Comparison of ENCODE assay signal across 16 mouse cellular contexts in genomic region chr1:162931310-162931875, GRCm38 (mm10). TPM values are rescaled to one million over a fixed set of nuclear protein-coding genes. Genes with fewer than 3 reads are reported as not detected.
DNase-seq lines count a peak whose midpoint lies in the region; ATAC-seq and TF ChIP-seq lines count a peak whose summit lies in the region.
"Had no signal": no experiment of that assay in that cellular context is flagged by ENCODE, and none has a peak within 500 bp of the region (broad histone marks: within the 10 kb centered on the region; RNA-seq: fewer than 3 reads in every experiment).

No protein-coding gene starts in this region.

- H3K4me2 ChIP-seq in lung, embryonic 15.5 days, result no peak overlapping the region
- no peak overlapping the region for H3K4me2 ChIP-seq in forebrain, postnatal 0 days (ENCODE audit: low read depth)
- H3K4me2 ChIP-seq: embryonic facial prominence, embryonic 13.5 days; forebrain, embryonic 12.5 days; hindbrain, embryonic 15.5 days; limb, embryonic 15.5 days had no signal

- no peaks in the 10 kb centered on the region for H3K27me3 ChIP-seq in lung, embryonic 15.5 days
- H3K27me3 ChIP-seq in forebrain, postnatal 0 days (ENCODE audit: insufficient read depth, low read length), result no peaks in the 10 kb centered on the region
- H3K27me3 ChIP-seq: embryonic facial prominence, embryonic 13.5 days; forebrain, embryonic 12.5 days; hindbrain, embryonic 15.5 days; limb, embryonic 15.5 days had no signal

- H3K9me3 ChIP-seq in lung, embryonic 15.5 days, result no peaks in the 10 kb centered on the region
- no peaks in the 10 kb centered on the region for H3K9me3 ChIP-seq in forebrain, postnatal 0 days (ENCODE audit: low read length)
- H3K9me3 ChIP-seq: embryonic facial prominence, embryonic 13.5 days; forebrain, embryonic 12.5 days; hindbrain, embryonic 15.5 days; limb, embryonic 15.5 days had no signal

- peak overlapping the region; percentile 43 for H3K27ac ChIP-seq in lung, embryonic 15.5 days
- no peak overlapping the region for H3K27ac ChIP-seq in forebrain, postnatal 0 days (ENCODE audit: low read depth, low read length)
- H3K27ac ChIP-seq: embryonic facial prominence, embryonic 13.5 days; forebrain, embryonic 12.5 days; hindbrain, embryonic 15.5 days; limb, embryonic 15.5 days had no signal

- H3K4me1 ChIP-seq in lung, embryonic 15.5 days, result no peaks in the 10 kb centered on the region; the same call in 1 of the 2 replicates
- no peaks in the 10 kb centered on the region for H3K4me1 ChIP-seq in forebrain, postnatal 0 days (ENCODE audit: insufficient read depth)
- H3K4me1 ChIP-seq: embryonic facial prominence, embryonic 13.5 days; forebrain, embryonic 12.5 days; hindbrain, embryonic 15.5 days had no signal

- H3K36me3 ChIP-seq in lung, embryonic 15.5 days, result no peaks in the 10 kb centered on the region
- no peaks in the 10 kb centered on the region for H3K36me3 ChIP-seq in forebrain, postnatal 0 days (ENCODE audit: insufficient read depth)
- H3K36me3 ChIP-seq: embryonic facial prominence, embryonic 13.5 days; forebrain, embryonic 12.5 days; hindbrain, embryonic 15.5 days; limb, embryonic 15.5 days had no signal

- DNase-seq in heart, adult 8-10 months (ENCODE audit: low spot score), result peak; percentile 68
- no peak for DNase-seq in heart, postnatal 14 days
- DNase-seq in lung, adult 18-20 months, result peak; percentile 13 to 54
- DNase-seq in lung, postnatal 4 days, result no peak
- no peak for DNase-seq in embryo, embryonic 9.5 days (ENCODE audit: extremely low spot score)
- no peak for DNase-seq in forebrain, postnatal 0 days
- DNase-seq: right cerebral cortex, postnatal 14 days; thymus, postnatal 36 days had no signal

- WGBS in lung, embryonic 15.5 days, result 41% methylated on average over 4 of the region's 4 CpGs
- 88% methylated on average over 4 of the region's 4 CpGs for WGBS in forebrain, postnatal 0 days

- peak; percentile 80; the same call in 1 of the 2 replicates for ATAC-seq in lung, embryonic 15.5 days (ENCODE audit: borderline replicate concordance, extremely low read depth, low FRiP score, low TSS enrichment)
- ATAC-seq in forebrain, postnatal 0 days, result no peak
- ATAC-seq: activated CD4-positive, CD25-positive, alpha-beta regulatory T cell, adult 4 months; CD4-positive, CD25-positive, alpha-beta regulatory T cell, adult 4 months had no signal

- H3K9ac ChIP-seq in lung, embryonic 15.5 days, result no peak overlapping the region
- H3K9ac ChIP-seq in forebrain, postnatal 0 days, result no peak overlapping the region
- H3K9ac ChIP-seq: embryonic facial prominence, embryonic 13.5 days; forebrain, embryonic 12.5 days; hindbrain, embryonic 15.5 days; limb, embryonic 15.5 days had no signal

- no peak for TF ChIP-seq CTCF in forebrain, postnatal 0 days (IDR thresholded peaks at IDR 0.05; ENCODE audit: low read depth)

- no peak overlapping the region for H3K4me3 ChIP-seq in lung, embryonic 15.5 days
- H3K4me3 ChIP-seq in forebrain, postnatal 0 days (ENCODE audit: low read depth, low read length), result no peak overlapping the region
- H3K4me3 ChIP-seq: embryonic facial prominence, embryonic 13.5 days; forebrain, embryonic 12.5 days; hindbrain, embryonic 15.5 days; limb, embryonic 15.5 days had no signal

- intact Hi-C loops in heart, postnatal 14 days (cut with DNase I), result no loop called here

RNA-seq across cellular contexts. Expression of gene Fmo6, which starts 5.9 kb away (rescaled TPM):
- total RNA-seq in heart, adult 8-10 months (2022), result not detected
- total RNA-seq in heart, postnatal 14 days (2021), result not detected
- polyA plus RNA-seq in lung, embryonic 15.5 days (2015; fragmentation: Nextera tagmentation; extraction: Ambion mirVana), result not detected in 2 replicates
- not detected in 2 replicates for total RNA-seq in forebrain, postnatal 0 days (2014; rRNA removed)
- polyA plus RNA-seq in forebrain, postnatal 0 days (2015; fragmentation: Nextera tagmentation; extraction: Ambion mirVana), result not detected in 2 replicates
- total RNA-seq: left cerebral cortex, adult 8-10 months had no signal
- polyA plus RNA-seq: activated CD4-positive, CD25-positive, alpha-beta regulatory T cell, adult 4 months; CD4-positive, CD25-positive, alpha-beta regulatory T cell, adult 4 months; hindbrain, embryonic 15.5 days had no signal

RNA-seq across cellular contexts. Expression of gene Fmo2, which starts 32.9 kb away (rescaled TPM):
- total RNA-seq in heart, adult 8-10 months (2022), result 10 to 100 TPM; 39.6 to 65.4 (median 54.4) TPM
- 10 to 100 TPM in 1 of 2 experiments, 1 to 10 TPM in 1; 8.7 to 22.0 TPM for total RNA-seq in heart, postnatal 14 days (2021)
- 13.9 and 24.7 TPM in 2 replicates for polyA plus RNA-seq in lung, embryonic 15.5 days (2015; fragmentation: Nextera tagmentation; extraction: Ambion mirVana)
- 0.38 and 0.81 TPM in 2 replicates for total RNA-seq in forebrain, postnatal 0 days (2014; rRNA removed)
- 0.30 and 0.50 TPM in 2 replicates for polyA plus RNA-seq in forebrain, postnatal 0 days (2015; fragmentation: Nextera tagmentation; extraction: Ambion mirVana)
- polyA plus RNA-seq: activated CD4-positive, CD25-positive, alpha-beta regulatory T cell, adult 4 months; CD4-positive, CD25-positive, alpha-beta regulatory T cell, adult 4 months; forebrain, embryonic 12.5 days had no signal

RNA-seq across cellular contexts. Expression of gene Fmo3, which starts 52.9 kb away (rescaled TPM):
- total RNA-seq in heart, adult 8-10 months (2022), result under 1 TPM in 3 of 4 experiments, not detected in 1; 0.16 to 0.34 (median 0.22) TPM
- under 1 TPM in 1 of 2 experiments, not detected in 1; 0.53 TPM for total RNA-seq in heart, postnatal 14 days (2021)
- polyA plus RNA-seq in lung, embryonic 15.5 days (2015; fragmentation: Nextera tagmentation; extraction: Ambion mirVana), result not detected in 2 replicates
- total RNA-seq in forebrain, postnatal 0 days (2014; rRNA removed), result not detected in 2 replicates
- not detected in 2 replicates for polyA plus RNA-seq in forebrain, postnatal 0 days (2015; fragmentation: Nextera tagmentation; extraction: Ambion mirVana)
- total RNA-seq: left cerebral cortex, adult 8-10 months had no signal
- polyA plus RNA-seq: activated CD4-positive, CD25-positive, alpha-beta regulatory T cell, adult 4 months; CD4-positive, CD25-positive, alpha-beta regulatory T cell, adult 4 months; embryonic facial prominence, embryonic 13.5 days; forebrain, embryonic 12.5 days; hindbrain, embryonic 15.5 days; limb, embryonic 15.5 days had no signal

Comparison
In these comparisons a context has a peak if more than half of its experiments do, and no peak if none do; other contexts are left out.
1. DNase-seq: peak in heart, adult 8-10 months (single experiment) and lung, adult 18-20 months (2 of 2); none in heart, postnatal 14 days (0 of 2), lung, postnatal 4 days (0 of 2), embryo, embryonic 9.5 days (single experiment) and forebrain, postnatal 0 days (single experiment).